Mouse (Mus musculus): ENCODE results near the gene Nr2c1.
A peak's percentile ranks its signal among the peaks of the same experiment; 100 is the strongest.

Gene Nr2c1

GRCm38 (mm10) chr10:94204973-94205372 lies 57.1 kb downstream of the Nr2c1 start:
- no peak for DNase-seq (ENCODE audit: low spot score in 2 of 2)

DNA sequence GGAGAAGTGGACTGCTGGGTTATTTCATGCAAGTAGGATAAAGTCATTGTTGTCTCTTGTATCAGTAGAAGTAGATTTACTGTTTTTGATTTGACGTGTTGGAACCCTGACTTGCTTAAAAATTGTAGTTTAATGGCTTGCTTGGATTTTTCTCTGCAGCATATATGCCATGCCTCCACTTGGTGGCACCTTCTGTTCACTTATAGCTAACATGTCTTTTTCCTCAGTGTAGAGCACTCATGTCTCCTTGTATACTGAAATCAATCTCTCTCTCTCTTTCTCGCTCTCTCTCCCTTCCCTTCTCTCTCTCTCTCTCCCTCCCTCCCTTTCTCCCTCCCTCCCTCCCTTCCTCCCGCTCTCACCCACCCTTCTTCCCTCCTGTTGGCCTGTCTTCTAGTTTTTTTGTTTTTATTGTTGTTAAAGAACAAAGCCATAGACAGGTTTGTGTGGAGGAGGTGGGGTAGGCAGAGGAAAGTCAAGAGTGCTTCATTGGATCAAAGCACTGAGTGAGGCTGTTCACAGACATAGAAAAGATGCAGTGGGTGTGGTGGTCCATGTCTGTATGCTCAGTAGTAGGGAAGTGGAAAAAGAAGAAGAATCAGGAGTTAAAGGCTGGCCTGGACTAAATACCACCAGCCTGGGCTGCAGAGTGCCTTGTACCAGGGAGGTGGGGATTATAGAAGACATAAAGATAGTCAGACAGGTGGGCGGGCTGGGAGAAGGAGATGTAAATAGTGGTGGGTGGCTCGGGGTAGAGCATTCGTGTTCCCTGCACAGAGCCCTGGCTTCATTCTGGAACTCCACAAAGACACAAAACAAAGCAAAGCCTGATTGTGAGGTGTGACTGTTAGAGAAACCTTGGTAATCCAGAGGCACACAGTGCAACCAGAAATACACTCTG lies 63.1 kb downstream of the Nr2c1 start:
- DNase-seq (ENCODE audit: low spot score in 2 of 2), result peak in 1 of 2 experiments; percentile 35

- no peak for DNase-seq (ENCODE audit: low spot score in 2 of 2)
Measured at GRCm38 (mm10) chr10:94211725-94212124, 63.9 kb downstream of the Nr2c1 start.

GRCm38 (mm10) chr10:94225026-94225750 lies 77.4 kb downstream of the Nr2c1 start:
- DNase-seq (ENCODE audit: low spot score in 2 of 2), result no peak

DNA sequence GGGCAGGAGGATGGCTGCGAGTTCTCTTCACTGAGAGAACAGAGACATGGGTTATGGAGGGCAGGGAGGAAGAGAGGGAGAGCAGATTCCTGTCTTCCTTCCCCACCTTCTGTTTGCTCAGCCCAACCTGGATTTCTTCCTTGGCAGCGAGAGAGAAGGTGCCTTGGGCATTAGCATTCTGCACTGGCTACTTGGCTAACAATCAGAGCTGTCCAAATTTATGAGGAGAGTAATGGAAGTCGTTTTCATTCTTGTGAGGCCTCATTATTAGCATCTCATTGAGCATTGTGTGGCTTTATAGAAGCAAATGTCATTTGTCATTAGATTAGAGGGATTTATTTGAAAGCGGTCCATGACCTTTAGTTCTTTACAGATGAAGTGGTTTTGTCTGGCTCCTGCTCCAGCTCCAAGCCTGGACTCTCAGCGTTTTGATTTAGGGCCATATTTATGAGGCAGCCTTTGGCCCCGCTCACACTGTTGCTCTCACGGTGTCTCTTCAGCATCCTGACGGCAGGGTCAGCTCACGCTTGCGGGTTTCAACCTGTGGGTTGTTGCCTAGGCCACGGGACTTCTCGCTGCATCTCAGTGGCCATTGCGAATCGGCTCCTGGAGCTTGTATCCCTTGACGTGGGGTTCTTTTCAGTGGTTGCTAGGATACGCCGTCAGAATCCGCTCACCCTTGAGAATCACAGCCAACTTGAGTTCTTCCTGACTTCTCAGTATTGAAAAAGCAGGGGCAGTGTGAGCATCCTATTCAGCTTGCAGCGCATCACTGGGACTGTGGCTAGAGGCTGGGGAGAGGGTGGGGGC lies 82.6 kb downstream of the Nr2c1 start:
- DNase-seq (ENCODE audit: low spot score in 2 of 2), result peak in 1 of 2 experiments; percentile 59

DNA sequence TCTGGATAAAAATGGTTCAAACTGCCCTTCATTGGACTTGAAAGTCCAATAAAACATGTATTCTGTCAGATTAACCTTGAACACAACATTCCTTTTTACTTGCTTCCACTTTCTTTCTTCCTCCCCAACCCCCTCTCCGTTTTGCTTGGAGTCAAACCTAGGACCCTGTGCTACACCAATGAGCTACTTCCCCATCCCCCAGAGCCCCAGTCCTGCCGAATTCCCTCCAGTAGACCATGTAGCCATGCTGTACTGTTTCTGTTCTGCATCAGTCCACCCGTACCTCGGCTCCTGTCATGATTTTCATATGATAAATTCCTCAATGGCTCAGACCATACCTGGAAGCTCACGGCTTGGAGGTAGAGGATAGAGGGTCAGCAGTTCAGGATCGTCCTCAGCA lies 83.2 kb downstream of the Nr2c1 start:
- no peak for DNase-seq (ENCODE audit: low spot score in 2 of 2)

- no peak for DNase-seq (ENCODE audit: low spot score in 2 of 2)
Measured at GRCm38 (mm10) chr10:94235200-94235599, 87.4 kb downstream of the Nr2c1 start.

- DNase-seq (ENCODE audit: low spot score in 2 of 2), result no peak
Measured at GRCm38 (mm10) chr10:94241346-94241745, 93.5 kb downstream of the Nr2c1 start.
